Mouse (Mus musculus) bone marrow, adult 2 months (tissue): ENCODE results near the gene Mtmr3.

Experiments
- CTCF ChIP-seq: fragments of 200-500 bp; IDR thresholded peaks from 2 replicates; pipeline ENCODE4 v1.5.1; 2011; ENCODE audit warnings: low read length, control low read depth; ENCODE audit not compliant: control insufficient read depth, insufficient read depth
- POLR2A ChIP-seq: fragments of 200-500 bp; IDR thresholded peaks from 2 replicates; pipeline ENCODE4 v1.6.1; 2011; ENCODE audit warnings: low read depth, mild to moderate bottlenecking, control low read depth, low read length, borderline replicate concordance; ENCODE audit not compliant: control insufficient read depth

- TF ChIP-seq CTCF (no peak), POLR2A (no peak)
Observed at GRCm38 (mm10) chr11:4604441-4604840, 9.8 kb upstream of the Mtmr3 start.
